Mouse (Mus musculus) CH12.LX (cell line): ENCODE results near the gene Frzb.

Experiments
- CTCF ChIP-seq, 2 experiments: IDR thresholded peaks in 1 of 2; conservative IDR thresholded peaks in 1 of 2; 2 replicates each; pipeline ENCODE4 v1.5.1; 2011 to 2012; ENCODE audit warnings: low read depth in 2 of 2, low read length in 2 of 2, improper control_type of control experiment in 1 of 2, inconsistent platforms in 1 of 2, mild to moderate bottlenecking in 1 of 2, moderate library complexity in 1 of 2
- EP300 ChIP-seq: IDR thresholded peaks from 2 replicates; pipeline ENCODE4 v1.6.1; 2011; ENCODE audit warnings: low read length, improper control_type of control experiment
- JUND ChIP-seq: conservative IDR thresholded peaks from 2 replicates; pipeline ENCODE4 v1.6.1; 2011; ENCODE audit warnings: low read depth, low read length, improper control_type of control experiment
- KAT2A ChIP-seq: IDR thresholded peaks from 2 replicates; pipeline ENCODE4 v1.6.1; 2012; ENCODE audit warnings: low read length, improper control_type of control experiment, inconsistent platforms; ENCODE audit not compliant: insufficient replicate concordance
- MAZ ChIP-seq: IDR thresholded peaks from 2 replicates; pipeline ENCODE4 v1.6.1; 2012; ENCODE audit warnings: low read depth, mild to moderate bottlenecking, inconsistent platforms, low read length, improper control_type of control experiment, moderate library complexity
- MEF2A ChIP-seq: IDR thresholded peaks from 2 replicates; pipeline ENCODE4 v1.6.1; 2014; ENCODE audit warnings: low read depth, mild to moderate bottlenecking, inconsistent platforms, low read length, improper control_type of control experiment, borderline replicate concordance
- PAX5 ChIP-seq: IDR thresholded peaks from 2 replicates; pipeline ENCODE4 v1.6.1; 2012; ENCODE audit warnings: low read length, inconsistent platforms, mixed read lengths
- POLR2A ChIP-seq: IDR thresholded peaks from 2 replicates; pipeline ENCODE4 v1.6.1; 2011; ENCODE audit warnings: low read depth, mild to moderate bottlenecking, improper control_type of control experiment, low read length
- SMC3 ChIP-seq: IDR thresholded peaks from 2 replicates; pipeline ENCODE4 v1.6.1; 2011; ENCODE audit warnings: low read depth, low read length, improper control_type of control experiment
- UBTF ChIP-seq: IDR thresholded peaks from 2 replicates; pipeline ENCODE4 v1.6.1; 2012; ENCODE audit warnings: low read depth, mild to moderate bottlenecking, inconsistent platforms, low read length, improper control_type of control experiment, moderate library complexity
- USF1 ChIP-seq: IDR thresholded peaks from 2 replicates; pipeline ENCODE4 v1.6.1; 2014; ENCODE audit warnings: low read depth, mild to moderate bottlenecking, inconsistent platforms, low read length, improper control_type of control experiment
- USF2 ChIP-seq: conservative IDR thresholded peaks from 2 replicates; pipeline ENCODE4 v1.6.1; 2011; ENCODE audit warnings: low read depth, low read length, improper control_type of control experiment

DNA sequence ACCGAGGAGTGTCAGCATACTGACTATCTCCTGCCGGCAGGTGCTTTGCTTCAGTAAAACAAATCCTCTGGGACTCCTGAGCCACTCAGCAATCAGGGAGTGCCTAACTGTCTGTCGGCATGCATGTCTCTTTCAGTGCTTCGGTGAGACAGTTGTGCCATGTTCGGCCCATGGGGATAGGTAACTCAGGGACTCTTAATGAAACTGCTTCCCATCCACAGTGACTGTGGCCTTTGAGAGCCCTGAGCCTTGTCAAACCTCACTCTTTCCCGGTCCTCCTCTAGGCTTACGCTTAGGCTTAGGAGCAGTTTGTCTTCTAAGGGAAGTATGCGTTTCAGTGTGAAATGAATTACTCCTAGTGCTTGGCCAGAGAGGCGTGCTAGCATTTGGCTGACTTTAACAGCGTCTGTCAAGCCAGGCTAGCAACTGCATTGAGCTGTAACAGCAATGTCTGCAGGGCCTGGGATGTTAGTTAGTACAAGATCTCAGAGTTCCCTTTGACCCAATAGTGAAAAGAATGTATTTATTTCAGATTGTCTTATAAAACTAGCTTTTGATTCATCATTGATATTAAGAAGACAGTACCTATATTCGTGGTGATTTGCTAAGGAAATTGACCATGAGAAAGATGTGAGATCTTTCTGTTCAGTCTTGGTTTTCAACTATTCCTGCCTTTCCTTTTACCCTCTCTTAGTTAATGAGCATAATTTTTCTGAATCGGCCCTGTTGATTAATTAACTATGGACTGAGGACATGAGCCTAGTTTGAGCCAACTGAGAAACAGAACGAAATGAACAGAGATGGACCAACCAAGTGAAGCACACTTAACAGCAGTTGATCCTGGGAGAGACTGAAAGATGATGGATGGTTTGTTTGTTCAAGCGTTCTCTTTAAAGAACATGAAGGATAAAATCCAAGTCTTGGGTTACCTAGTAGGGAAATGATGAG lies 2.7 kb downstream of the Frzb start:
- TF ChIP-seq SMC3, result no peak
- no peak for TF ChIP-seq USF1
- no peak for TF ChIP-seq PAX5
- TF ChIP-seq CTCF (conservative IDR thresholded peaks at IDR 0.05 in 1 of 2, IDR thresholded peaks at IDR 0.05 in 1 of 2; ENCODE audit: low read depth in 2 of 2, low read length in 2 of 2), result no peak
- no peak for TF ChIP-seq KAT2A
- TF ChIP-seq POLR2A, result no peak
- no peak for TF ChIP-seq MEF2A
- TF ChIP-seq EP300, result no peak
- TF ChIP-seq UBTF, result no peak
- no peak for TF ChIP-seq USF2
- no peak for TF ChIP-seq MAZ
- TF ChIP-seq JUND, result no peak
